In the genomic region with DNA sequence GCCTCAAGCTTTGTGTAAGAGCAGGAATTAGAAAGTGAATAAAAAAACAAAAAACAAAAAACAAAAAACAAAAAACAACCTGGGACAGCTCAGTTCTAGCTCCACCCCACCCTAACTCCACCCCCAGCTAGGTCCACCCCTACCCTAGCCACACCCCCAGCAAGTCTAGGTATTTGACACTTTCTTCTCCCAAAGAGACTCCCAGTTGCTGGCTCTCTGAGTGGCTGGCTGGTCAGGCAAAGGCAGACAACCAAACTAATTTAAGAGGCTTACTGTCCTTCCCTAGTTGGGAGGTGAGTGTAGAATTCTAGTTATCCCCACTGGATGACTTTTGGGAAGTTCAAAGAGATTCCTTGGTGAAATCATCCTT, we compare ENCODE assay signal across 16 mouse cellular contexts. TPM values are rescaled to one million over a fixed set of nuclear protein-coding genes. Genes with fewer than 3 reads are reported as not detected.
DNase-seq lines count a peak whose midpoint lies in the region; ATAC-seq and TF ChIP-seq lines count a peak whose summit lies in the region.
"Had no signal": no experiment of that assay in that cellular context is flagged by ENCODE, and none has a peak within 500 bp of the region (broad histone marks: within the 10 kb centered on the region; RNA-seq: fewer than 3 reads in every experiment).

No protein-coding gene starts in this region.

- H3K4me1 ChIP-seq in heart, embryonic 13.5 days = peaks cover 35% of the 10 kb centered on the region
- H3K4me1 ChIP-seq in heart, adult 2 months (ENCODE audit: control insufficient read depth, insufficient read depth, low read length) = peaks cover 7% of the 10 kb centered on the region
- peaks cover 2 to 9% of the 10 kb centered on the region in 2 experiments; a peak in 3 of 4 replicates for H3K4me1 ChIP-seq in ES-E14 (ENCODE audit: control insufficient read depth in 2 of 2, insufficient read depth in 2 of 2, low read length in 2 of 2, poor library complexity in 1 of 2)
- H3K4me1 ChIP-seq in erythroblast, embryonic 14.5 days (ENCODE audit: control insufficient read depth) = peaks cover 70% of the 10 kb centered on the region
- H3K4me1 ChIP-seq in liver, postnatal 0 days (ENCODE audit: insufficient read depth) = peaks cover 53% of the 10 kb centered on the region

- H3K9ac ChIP-seq in heart, embryonic 13.5 days = no peak overlapping the region
- no peak overlapping the region for H3K9ac ChIP-seq in heart, adult 2 months (ENCODE audit: low read depth, low read length)
- H3K9ac ChIP-seq in ES-E14 (ENCODE audit: insufficient read depth, low read depth, low read length, poor library complexity, severe bottlenecking) = no peak overlapping the region
- H3K9ac ChIP-seq in liver, postnatal 0 days (replicated peaks) = no peak overlapping the region
- H3K9ac ChIP-seq: lung, embryonic 15.5 days had no signal

- intact Hi-C loops in heart, adult 2 months (cut with DNase I) = no loop called here

- no peak overlapping the region for H3K27ac ChIP-seq in heart, embryonic 13.5 days (replicated peaks)
- no peak overlapping the region for H3K27ac ChIP-seq in heart, adult 2 months
- no peak overlapping the region for H3K27ac ChIP-seq in ES-E14 (ENCODE audit: insufficient read depth, low read depth, low read length, poor library complexity, severe bottlenecking)
- H3K27ac ChIP-seq in liver, postnatal 0 days (ENCODE audit: low read depth) = peak overlapping the region; percentile 77
- H3K27ac ChIP-seq in layer of hippocampus, adult 2 months = no peak overlapping the region
- H3K27ac ChIP-seq: hindbrain, postnatal 0 days; lung, embryonic 15.5 days; midbrain, embryonic 10.5 days had no signal

- H3K79me2 ChIP-seq in heart, adult 2 months (replicated peaks; ENCODE audit: control insufficient read depth, insufficient read depth, low read length) = no peaks in the 10 kb centered on the region

- no peak overlapping the region for H3K4me3 ChIP-seq in heart, embryonic 13.5 days
- no peak overlapping the region for H3K4me3 ChIP-seq in heart, adult 2 months
- no peak overlapping the region; a peak in 1 of 4 replicates for H3K4me3 ChIP-seq in ES-E14 (ENCODE audit: insufficient read depth in 1 of 2, low read depth in 1 of 2, low read length in 2 of 2, poor library complexity in 1 of 2, severe bottlenecking in 1 of 2)
- H3K4me3 ChIP-seq in erythroblast, embryonic 14.5 days (replicated peaks) = peak overlapping the region; percentile 68
- peak overlapping the region; percentile 56 for H3K4me3 ChIP-seq in liver, postnatal 0 days (ENCODE audit: low read depth, low read length)
- H3K4me3 ChIP-seq in layer of hippocampus, adult 2 months = no peak overlapping the region
- H3K4me3 ChIP-seq: lung, embryonic 15.5 days; midbrain, embryonic 10.5 days; myocyte had no signal

- no peaks in the 10 kb centered on the region for H3K9me3 ChIP-seq in heart, embryonic 13.5 days
- H3K9me3 ChIP-seq in ES-E14 (ENCODE audit: control insufficient read depth, insufficient read depth, low read depth, low read length) = no peaks in the 10 kb centered on the region
- no peaks in the 10 kb centered on the region for H3K9me3 ChIP-seq in erythroblast, embryonic 14.5 days (ENCODE audit: control insufficient read depth, low read length)
- H3K9me3 ChIP-seq in liver, postnatal 0 days (ENCODE audit: low read length) = no peaks in the 10 kb centered on the region
- H3K9me3 ChIP-seq: lung, embryonic 15.5 days; midbrain, embryonic 10.5 days had no signal

- peak overlapping the region; percentile 48 for H3K4me2 ChIP-seq in heart, embryonic 13.5 days
- peak overlapping the region; percentile 75 for H3K4me2 ChIP-seq in liver, postnatal 0 days (ENCODE audit: low read depth, low read length)
- H3K4me2 ChIP-seq: lung, embryonic 15.5 days had no signal

- no peak for TF ChIP-seq POLR2A in heart, adult 2 months (IDR thresholded peaks at IDR 0.05; ENCODE audit: insufficient read depth, low read depth, low read length)

- TF ChIP-seq CTCF in heart, adult 2 months (IDR thresholded peaks at IDR 0.05) = no peak
- no peak for TF ChIP-seq CTCF in liver, postnatal 0 days (IDR thresholded peaks at IDR 0.05; ENCODE audit: low read depth)
- no peak for TF ChIP-seq CTCF in layer of hippocampus, adult 2 months (conservative IDR thresholded peaks at IDR 0.05)

- H3K27me3 ChIP-seq in heart, embryonic 13.5 days (replicated peaks) = peaks cover 20% of the 10 kb centered on the region; the same call in 1 of the 2 replicates
- no peaks in the 10 kb centered on the region for H3K27me3 ChIP-seq in heart, adult 2 months (ENCODE audit: control insufficient read depth, insufficient read depth, low read length)
- H3K27me3 ChIP-seq in erythroblast, embryonic 14.5 days (ENCODE audit: control insufficient read depth) = peaks cover 3% of the 10 kb centered on the region; the same call in 1 of the 2 replicates
- no peaks in the 10 kb centered on the region for H3K27me3 ChIP-seq in liver, postnatal 0 days (ENCODE audit: insufficient read depth, low read length)

- DNase-seq in heart, adult 2 months = no peak
- DNase-seq in ES-E14 (ENCODE audit: low read depth, low spot score) = peak; percentile 40
- peak; percentile 75 for DNase-seq in liver, postnatal 0 days
- DNase-seq in right cerebral cortex, postnatal 4 days = no peak
- DNase-seq in layer of hippocampus, adult 2 months (ENCODE audit: low spot score in 2 of 2) = no peak
- no peak for DNase-seq in kidney, postnatal 36 days
- DNase-seq: cerebellum, adult 9-10 months; heart, postnatal 10 days; kidney, adult 9 months; layer of hippocampus, adult 9-11 months had no signal

- no peak for ATAC-seq in heart, embryonic 13.5 days (ENCODE audit: extremely low read depth, insufficient number of reproducible peaks, low FRiP score, low TSS enrichment)
- ATAC-seq in liver, postnatal 0 days = peak; percentile 74
- ATAC-seq: hindbrain, postnatal 0 days had no signal

- in situ Hi-C loops in ES-E14 (cut with MboI; ENCODE audit: low sequenced_read_pairs in 2 of 2, unreplicated experiment in 2 of 2) = no loop called here

- TF ChIP-seq EP300 in heart, adult 2 months (IDR thresholded peaks at IDR 0.05; ENCODE audit: insufficient read depth, low read depth, low read length) = no peak
- TF ChIP-seq EP300 in liver, postnatal 0 days (IDR thresholded peaks at IDR 0.05; ENCODE audit: low read depth) = no peak

- H3K36me3 ChIP-seq in heart, embryonic 13.5 days = no peaks in the 10 kb centered on the region
- H3K36me3 ChIP-seq in heart, adult 2 months (ENCODE audit: control insufficient read depth, insufficient read depth, low read length) = no peaks in the 10 kb centered on the region
- no peaks in the 10 kb centered on the region; the same call in 1 of the 2 replicates for H3K36me3 ChIP-seq in ES-E14 (ENCODE audit: control insufficient read depth, insufficient read depth, low read length, poor library complexity, severe bottlenecking)
- no peaks in the 10 kb centered on the region for H3K36me3 ChIP-seq in erythroblast, embryonic 14.5 days (ENCODE audit: control insufficient read depth)
- H3K36me3 ChIP-seq in liver, postnatal 0 days (replicated peaks; ENCODE audit: insufficient read depth, low read length) = no peaks in the 10 kb centered on the region
- H3K36me3 ChIP-seq: lung, embryonic 15.5 days had no signal

TF ChIP-seq in ES-E14, 5 proteins besides CTCF, POLR2A, EP300 and RAD21:
- TF ChIP-seq HCFC1 (IDR thresholded peaks at IDR 0.05; ENCODE audit: borderline replicate concordance, insufficient read depth, low read length) = no peak
- no peak for TF ChIP-seq MAFK (IDR thresholded peaks at IDR 0.05; ENCODE audit: insufficient read depth, low read depth, low read length)
- no peak for TF ChIP-seq CHD2 (IDR thresholded peaks at IDR 0.05; ENCODE audit: low read depth, low read length)
- no peak for TF ChIP-seq ZC3H11A (IDR thresholded peaks at IDR 0.05; ENCODE audit: borderline replicate concordance, low read depth, low read length)
- TF ChIP-seq ZNF384 (IDR thresholded peaks at IDR 0.05; ENCODE audit: low read depth, low read length) = no peak

RNA-seq across cellular contexts. Expression of a gene that starts 22.9 kb away (rescaled TPM):
- polyA plus RNA-seq in heart, embryonic 13.5 days (2015; fragmentation: Nextera tagmentation; extraction: Ambion mirVana) = 46.0 and 46.1 TPM in 2 replicates
- total RNA-seq in heart, adult 2 months (2021) = 10 to 100 TPM; 32.3 to 33.2 TPM
- 41.4 and 58.5 TPM in 2 replicates for polyA plus RNA-seq in heart, adult 2 months (2012; rRNA removed)
- total RNA-seq in ES-E14 (2012; rRNA removed) = 130 and 178 TPM in 2 replicates
- 5.1 and 5.2 TPM in 2 replicates for polyA plus RNA-seq in erythroblast, embryonic 14.5 days (2012)
- polyA plus RNA-seq in liver, postnatal 0 days (2015; fragmentation: Nextera tagmentation; extraction: Ambion mirVana) = 17.3 and 18.7 TPM in 2 replicates
- 100 to 1,000 TPM; 184 to 189 TPM for total RNA-seq in layer of hippocampus, adult 2 months (2021)

Comparison
In these comparisons a context has a peak if more than half of its experiments do, and no peak if none do; other contexts are left out.
1. H3K4me3 ChIP-seq: peak in erythroblast, embryonic 14.5 days (single experiment) and liver, postnatal 0 days (single experiment); none in heart, embryonic 13.5 days (single experiment), heart, adult 2 months (single experiment), ES-E14 (0 of 2) and layer of hippocampus, adult 2 months (single experiment).
2. DNase-seq: peak in ES-E14 (single experiment) and liver, postnatal 0 days (single experiment); none in heart, adult 2 months (0 of 2), right cerebral cortex, postnatal 4 days (single experiment), layer of hippocampus, adult 2 months (0 of 2) and kidney, postnatal 36 days (0 of 2).